Mouse (Mus musculus): ENCODE results near the gene Lrba.

The Lrba gene

DNA sequence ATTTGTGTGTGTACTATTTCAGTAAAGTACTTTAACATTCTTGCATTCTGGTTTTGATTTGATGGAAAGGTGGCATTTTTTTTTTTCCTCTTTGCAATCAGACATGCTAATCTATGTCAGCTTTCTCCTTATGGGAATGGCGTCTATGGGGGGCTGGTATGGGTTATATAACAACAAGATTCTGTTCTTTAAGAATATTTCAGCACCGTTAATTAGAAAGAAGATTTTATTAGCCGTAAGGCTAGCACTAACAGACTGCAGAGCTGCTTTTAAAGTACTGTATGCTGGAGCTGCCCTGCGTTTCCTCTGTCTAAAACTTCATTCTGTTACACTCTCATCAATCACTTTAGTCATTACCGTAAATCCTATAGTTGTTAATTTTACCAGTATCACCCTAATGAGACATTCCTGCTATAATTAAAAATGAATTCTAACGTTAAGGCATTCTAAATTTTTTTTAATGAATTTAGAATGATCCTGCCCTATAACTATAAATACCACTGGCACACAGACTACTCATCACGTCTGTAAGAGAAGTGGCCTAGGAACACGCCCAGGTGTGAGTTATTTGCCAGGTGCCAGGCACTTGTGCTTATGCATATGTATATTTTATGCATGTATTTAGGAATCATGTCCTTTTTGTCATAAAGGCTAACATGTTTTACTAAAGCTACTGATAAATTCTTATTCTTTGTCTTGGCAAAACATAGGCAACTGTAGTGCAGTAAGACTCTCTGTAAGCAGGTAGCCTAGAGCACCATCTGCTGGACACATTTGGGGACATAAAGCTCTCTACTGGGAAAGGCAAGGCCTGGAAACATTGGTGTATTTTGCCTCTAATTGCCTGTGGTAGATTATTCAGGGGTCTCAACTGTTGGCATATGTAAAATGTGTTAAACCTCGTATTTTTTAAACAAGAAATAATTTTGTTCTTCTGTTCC lies 536.9 kb downstream of the Lrba start:
- peak; percentile 74 for DNase-seq

DNA sequence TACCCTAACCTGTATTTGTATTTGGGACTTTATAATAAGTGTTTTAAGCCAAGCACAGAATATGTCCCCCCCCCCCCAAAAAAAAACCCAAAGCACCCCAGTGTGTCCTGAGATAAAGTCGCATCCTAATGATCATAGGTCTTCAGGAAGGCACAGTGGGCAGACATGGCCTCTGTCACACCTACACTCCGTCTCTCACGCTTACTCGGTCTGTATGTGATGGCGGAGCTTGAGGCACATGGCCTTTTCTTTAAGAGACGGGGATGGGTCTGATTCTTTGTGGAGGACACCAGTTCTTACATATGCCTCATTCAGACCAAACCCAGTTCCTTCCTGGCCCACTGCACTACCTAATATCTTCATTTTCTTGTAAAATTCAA lies 537.5 kb downstream of the Lrba start:
- no peak for DNase-seq

DNA sequence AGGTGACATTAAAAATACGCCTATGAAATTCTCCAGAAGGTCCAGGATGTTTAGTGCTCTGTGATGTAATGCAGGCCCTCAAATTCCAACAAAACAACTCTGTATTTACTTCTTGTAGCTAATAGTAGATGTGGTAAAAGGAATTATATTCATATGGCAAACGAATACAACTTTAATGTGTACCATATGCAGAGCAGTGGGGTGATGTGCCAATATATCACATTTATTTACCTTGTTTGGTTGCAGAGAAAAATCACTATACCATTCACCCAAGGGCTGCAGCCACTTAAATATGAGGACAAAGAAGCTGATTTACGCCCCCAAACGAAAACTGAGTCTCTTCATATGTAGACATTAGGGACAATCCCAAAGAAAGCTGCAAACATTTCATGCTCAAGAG lies 538.0 kb downstream of the Lrba start:
- no peak for DNase-seq

DNA sequence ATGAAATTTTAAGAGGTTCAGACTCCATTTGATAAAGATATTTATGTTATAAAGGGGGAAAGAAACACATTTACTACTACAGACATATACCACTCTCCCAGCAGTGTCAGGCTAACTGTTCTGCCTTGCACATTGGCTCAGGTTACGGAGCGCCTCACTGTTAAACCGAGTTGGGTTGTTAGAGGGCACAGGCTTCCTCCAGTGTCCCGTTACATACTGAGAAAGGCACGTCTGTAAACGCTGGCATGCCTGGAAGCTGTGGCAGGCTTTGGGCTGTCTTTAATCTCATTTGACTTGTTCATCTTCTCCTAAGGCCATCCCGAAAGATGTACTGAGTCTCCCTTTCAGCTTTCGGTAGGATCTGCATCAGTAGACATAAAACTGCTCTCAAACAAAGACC lies 544.1 kb downstream of the Lrba start:
- DNase-seq: no peak

DNA sequence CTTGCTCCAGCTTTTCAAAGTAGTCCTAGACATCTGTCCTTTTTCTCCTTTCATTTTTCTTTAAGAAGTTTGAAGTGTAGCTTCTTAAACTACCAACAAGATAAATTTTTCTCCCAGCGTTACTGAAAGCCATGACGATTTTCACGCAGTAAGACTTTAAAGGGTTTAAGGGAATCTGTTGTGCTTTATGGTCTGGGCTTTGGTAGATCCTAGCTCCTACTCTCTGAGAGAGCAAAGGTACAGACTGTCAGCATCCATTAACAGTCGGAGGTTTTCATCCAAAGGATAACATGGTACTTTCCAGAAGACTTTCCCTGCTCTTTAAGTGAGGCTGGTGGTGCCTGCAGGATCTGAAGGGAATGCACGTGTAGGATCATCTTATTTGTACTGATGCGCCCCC lies 544.5 kb downstream of the Lrba start:
- DNase-seq: no peak

DNA sequence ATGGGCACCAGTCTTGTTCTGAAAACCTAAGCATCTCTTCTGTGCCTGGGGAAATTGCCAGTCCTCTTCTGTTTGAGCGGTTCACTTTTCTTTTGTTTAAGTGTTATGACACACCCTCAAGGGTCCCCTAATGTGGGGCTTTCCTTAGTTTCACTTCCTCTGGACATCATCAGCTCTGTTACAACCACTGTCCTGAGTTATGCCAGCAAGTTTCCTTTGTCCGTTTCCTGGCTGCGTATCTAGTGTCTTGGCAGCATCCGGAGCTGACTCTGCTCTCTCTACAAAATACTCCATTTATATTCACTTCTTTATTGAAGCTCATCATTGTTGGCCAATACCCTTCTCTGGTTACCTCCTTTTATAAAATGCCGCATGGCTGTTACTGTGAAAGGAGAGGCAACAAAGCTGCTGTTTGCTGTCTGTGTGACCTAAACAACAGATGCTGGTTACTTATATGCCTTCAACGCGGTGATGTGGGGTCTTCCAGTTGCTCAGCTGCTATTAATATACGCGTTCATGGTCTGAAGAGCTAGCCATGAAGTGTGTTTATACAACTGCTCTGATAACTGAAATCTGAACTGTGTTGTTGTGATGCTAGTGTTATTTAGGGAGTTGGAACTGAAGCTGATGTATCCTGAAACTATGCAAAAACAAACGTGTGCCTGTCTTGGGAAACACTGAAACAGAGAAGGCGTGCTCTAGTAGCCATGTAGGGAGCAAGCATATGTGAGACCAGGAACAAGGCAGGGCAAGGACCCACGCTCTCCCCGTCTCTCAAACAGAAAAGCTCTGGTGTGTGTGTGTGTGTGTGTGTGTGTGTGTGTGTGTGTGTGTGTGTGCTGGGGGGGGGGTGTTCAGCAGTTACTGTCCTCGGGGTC lies 550.3 kb downstream of the Lrba start:
- DNase-seq: no peak

DNA sequence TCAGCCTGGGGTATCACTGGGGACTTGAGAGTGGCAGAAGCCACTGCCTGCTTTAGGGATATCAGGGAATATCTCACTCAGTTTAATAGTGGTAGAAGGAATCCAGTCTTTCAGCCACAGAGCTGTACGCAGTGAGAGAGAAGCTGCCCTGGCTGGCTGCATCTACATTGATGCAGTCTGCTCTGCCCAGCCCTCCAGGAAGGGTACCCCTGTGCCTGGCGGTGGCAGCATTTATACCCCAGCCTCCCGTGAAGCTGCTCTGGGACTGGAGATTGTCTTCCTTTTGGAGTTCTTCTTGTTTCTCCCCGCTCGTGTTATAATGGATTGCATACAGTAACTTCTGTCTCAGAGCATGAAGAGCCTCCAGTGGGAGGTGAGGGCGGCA lies 551.0 kb downstream of the Lrba start:
- DNase-seq: no peak

DNA sequence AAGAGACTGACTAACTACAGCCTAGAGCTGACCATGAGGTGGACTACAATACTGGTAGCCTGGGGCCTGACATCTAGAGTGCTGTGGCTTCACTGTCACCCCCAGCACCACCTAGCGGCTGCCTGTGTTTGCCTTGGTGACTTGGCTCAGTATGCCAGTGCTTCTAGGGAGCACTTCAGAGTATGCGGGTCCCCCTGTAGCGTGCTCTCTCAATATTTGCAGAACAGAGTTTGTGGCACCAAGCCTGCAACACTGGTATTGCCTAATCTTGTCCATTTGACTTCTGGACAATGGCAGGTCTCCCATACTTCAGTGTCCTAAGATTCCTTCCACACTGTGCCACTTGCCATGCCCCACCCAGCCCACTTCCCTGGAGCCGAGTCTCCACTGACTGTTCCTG lies 555.2 kb downstream of the Lrba start:
- DNase-seq: no peak

DNA sequence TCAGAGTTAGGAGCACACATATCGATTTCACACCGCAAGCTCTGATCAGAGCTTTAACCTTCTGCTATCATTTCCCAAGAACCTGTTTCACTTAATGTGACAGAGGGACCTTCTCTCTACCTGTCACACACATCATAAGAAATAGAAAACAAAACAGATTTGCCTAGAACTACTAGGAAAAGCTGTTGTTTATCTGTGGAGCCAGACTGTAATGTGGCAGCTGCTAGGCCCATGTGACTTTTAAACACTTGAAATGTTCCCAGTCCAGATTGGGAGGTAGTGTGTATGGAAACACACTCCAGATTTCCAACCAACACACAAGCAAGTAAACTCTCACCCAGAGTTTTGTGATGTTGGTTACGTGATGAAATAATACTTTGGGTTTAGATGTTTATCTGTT lies 559.6 kb downstream of the Lrba start:
- no peak for DNase-seq

DNA sequence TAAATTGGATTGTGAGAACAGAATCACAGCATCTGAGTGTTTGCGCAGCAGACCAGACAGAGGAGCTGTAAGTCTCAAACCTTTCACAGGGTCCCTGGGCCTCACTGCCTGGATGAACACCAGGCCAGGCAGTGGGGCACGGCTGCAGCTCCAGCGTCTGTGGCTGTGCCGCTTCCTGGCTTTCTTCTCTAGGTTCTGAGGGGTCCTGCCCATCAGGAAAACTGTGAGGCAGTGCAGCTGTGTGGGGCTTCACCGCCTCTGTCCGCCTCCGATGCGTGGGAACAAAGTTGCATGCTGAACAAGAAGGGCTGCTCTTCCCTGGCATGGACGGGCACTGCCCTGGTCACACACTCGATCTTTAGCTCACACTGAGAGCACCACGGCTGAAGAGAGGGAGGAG lies 560.5 kb downstream of the Lrba start:
- no peak for DNase-seq

DNA sequence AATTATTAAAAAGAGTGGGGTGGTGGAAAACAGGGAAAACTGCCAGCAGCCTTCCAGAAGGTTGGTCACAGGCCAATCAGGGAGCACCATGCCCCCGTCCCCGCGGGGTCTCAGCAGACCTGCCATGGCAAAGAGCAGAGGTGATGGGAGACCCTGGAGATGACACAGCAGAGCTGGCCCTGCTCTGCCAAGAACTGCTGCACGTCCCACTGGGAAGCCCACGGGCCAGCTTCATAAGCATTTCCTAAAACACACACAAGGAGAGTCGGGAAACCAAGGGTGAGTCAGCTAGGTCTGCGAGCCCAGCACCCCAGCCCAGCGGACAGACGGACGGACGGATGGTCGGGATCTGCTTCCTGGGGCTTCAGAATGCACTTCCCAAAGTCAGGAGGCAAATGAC lies 561.8 kb downstream of the Lrba start:
- peak; percentile 34 for DNase-seq

DNA sequence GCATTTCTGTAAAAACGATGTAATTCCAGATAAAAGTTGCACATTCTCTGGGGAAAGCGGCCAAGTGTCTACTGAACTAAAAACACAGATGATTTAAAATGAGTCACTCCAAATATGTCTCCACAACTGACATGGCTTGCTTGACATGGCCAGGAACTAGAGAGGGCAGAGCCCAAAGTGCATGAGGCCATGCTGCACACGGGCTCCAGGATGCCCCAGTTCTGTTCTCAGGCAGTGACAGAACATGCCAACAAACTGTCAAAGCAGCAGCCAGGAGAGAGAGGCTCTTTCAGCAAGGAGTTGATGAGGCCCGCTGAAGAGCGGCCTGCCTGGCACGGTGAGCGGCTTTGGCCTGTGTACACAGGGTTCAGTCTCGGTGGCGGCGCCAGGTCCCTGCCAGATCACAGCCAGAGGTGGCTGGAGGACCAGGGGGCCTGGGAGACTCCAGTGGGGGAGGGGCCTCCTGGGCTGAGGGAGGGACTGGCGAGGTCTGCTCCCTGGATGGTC lies 562.4 kb downstream of the Lrba start:
- DNase-seq: peak; percentile 86

DNA sequence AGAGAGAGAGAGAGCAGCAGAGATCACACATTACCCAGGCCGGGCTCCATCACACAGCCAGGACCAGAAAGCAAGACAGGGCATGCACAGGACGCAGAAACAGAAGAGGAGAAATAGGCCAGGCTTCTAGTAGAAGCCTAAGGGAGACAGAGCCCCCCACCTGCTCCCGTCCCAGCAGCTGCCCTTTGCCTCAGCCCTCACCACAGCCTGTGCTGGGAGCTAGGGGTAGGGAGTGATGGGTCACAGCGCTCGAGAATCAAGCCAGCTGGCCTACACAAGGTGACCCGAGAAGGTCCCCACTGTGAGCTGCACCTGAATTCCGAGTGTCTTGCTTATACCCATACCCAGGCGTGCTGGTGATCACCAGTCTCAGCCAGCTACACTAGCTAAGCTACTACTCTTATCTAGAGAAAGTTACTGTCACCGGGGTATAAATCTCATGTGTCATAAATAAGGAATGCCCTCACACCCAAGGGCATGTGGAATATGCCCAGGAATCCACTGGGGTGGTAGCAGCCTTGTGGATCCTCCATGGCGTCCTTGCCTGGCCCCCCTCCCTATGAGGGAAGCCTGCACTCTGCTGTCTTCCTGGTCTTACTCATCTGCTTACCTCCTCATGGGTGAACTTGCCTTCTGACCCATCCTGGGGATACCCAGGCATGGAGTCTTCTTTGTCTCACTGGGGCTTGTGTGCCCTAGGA lies 563.1 kb downstream of the Lrba start:
- peak; percentile 39 for DNase-seq

DNA sequence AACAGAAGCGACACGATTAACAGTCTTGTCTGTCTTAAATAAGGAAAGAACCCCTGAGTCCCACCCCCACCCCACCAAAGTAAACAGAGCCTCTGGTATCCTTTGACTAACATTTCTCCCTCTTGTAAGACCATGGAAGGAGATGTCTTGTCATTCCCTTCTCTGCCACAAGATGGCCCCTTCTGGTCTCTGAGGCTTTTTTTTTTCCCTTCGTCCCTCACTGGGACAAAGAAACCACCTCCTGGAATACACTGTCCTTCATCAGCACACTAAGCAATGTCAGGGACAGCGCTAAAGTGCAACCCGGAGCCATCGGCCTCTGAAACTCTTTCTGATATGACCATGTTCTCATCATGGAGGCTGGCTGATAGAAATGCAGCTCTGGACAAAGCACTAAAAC lies 564.2 kb downstream of the Lrba start:
- DNase-seq: peak; percentile 79

DNA sequence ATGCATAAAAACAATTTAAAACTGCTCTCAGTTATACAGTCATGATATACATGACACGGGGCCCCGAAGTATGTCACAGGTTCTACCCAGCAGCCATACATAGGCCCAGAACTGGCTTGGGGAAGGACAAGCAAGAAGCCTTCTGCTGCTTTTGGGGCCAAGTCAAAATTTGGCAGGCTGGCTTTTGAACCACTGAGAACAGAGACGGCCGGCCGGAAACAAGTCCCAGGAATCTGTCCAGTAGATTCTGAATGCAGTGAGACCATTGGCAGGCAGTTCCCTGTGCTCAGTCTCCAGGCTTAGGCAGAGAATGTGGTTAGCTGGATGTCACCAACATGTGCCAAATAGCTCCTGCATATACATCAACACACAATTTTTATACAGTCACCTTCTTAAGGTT lies 565.3 kb downstream of the Lrba start:
- DNase-seq: peak; percentile 80

DNA sequence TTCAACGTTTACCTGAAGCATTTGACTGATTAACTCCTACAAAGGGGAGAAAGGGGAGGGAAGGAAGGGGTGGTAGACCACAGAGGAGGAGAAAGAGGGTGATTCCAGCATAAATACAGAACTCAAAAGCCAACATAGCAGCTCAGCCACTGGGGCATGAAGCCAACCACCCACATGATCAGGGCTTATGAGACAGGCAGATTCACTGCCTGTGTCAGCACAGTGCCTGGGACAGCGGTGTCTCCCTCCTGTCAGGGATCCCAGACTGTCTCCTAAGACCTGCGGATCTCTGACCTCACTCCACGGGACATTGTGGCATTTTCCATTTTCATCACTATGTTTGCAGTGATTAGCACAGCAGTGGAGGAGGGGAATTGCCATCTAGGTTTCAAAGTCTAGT lies 568.8 kb downstream of the Lrba start:
- no peak for DNase-seq

DNA sequence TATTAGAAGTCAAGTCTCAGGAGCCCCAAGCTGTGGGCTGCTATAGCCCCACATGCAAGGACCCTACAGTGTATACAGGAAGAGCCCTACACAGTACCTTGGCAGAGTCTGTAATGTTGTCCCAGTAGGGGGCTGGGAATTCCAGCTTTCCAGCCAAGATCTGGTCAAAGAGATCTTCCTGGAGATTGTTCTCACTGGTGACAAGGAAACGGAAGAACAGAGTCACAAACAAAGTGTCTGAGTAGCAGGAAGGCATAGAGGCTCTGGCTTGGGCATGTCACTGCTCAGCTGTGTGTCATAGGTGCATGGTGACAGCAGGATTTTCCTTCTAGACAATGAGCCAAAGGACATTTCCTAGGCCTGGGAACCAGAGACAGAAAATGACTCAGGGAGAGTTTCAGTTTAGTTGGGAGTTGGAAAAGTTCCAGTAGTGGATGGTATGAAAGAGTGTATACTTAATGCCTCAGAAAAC lies 569.3 kb downstream of the Lrba start:
- no peak for DNase-seq

DNA sequence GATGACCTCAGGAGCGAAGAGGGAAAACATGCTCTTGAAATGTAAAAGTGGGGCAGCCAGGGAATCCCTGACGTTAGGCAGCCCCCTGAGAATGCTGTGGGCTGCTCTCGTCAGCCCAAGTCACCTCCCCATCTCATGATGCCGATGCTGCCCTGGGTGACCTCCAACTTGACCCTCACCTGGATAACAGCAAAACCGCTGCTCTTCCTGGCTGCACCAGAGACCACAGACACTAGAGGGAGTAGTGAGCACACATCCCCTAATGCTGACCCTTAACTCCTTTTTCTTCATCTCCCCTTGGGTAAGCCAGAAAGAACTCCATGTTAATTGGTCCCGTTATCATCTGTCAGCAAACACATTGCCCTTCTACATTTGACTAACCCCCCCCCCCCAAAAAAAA lies 572.2 kb downstream of the Lrba start:
- DNase-seq: no peak

DNA sequence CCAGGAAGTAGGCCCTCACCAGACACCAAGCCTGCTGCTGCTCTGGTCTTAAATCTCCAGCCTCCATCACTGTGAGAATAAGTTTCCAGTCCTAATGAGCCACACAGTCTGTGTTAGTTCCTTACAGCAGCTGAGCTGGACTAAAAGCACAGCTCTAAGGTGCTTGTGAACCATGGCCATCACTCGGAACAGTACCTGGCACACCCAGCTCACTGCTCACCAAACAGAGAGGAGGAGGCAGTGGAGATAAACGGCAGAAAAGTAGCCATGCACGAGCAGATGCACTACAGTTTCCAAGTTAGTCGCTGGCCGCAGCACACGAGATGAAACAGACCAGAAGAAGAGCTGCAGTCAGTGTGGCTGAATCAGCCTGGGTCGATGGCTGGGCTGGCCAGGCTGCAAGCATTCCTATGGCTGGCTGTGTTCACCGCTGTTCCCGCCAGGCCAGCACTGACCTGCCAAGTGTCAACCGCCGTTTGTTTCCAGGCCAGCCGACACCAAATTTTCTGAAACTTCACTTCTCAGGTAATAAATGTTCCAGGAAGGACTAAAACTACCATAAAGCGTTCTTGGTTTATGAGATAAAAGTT lies 573.5 kb downstream of the Lrba start:
- no peak for DNase-seq

DNA sequence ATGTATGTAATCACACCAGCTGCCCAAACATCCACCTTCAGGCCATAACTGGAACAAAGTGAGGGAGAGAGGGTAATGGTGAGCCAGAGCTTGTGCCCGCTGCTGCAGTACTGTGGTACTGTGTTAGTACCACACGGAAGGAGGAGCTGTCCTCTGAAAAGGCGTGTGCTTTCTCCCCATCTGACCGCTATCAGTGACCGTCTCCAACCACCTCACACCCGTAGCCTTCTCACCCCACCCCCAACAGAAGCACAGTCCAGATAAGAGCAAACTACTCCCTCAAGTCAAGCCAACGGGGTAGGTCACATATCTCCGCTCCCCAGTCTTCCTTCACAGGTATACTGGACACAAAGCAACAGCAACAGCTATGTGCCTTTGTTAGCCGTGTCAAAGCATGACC lies 574.6 kb downstream of the Lrba start:
- no peak for DNase-seq

DNA sequence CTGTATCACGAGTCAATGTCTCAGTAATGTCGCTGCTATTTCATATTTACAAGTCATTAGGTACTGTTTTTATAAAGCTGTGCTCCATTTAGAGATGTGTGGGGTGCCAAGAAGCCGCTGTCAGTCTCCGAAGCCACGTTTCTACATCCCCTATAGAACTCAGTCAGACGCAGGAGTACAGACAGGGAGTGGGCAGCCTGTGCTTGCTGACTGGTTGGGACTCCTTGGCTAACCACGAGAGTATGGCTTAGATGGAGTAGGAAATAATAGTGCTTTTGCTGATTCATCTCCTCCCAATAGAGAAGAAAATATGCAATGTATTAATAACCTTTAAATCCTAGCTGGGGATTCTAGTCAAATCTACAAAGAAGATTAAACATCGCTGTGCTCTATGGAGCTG lies 576.4 kb downstream of the Lrba start:
- no peak for DNase-seq

DNA sequence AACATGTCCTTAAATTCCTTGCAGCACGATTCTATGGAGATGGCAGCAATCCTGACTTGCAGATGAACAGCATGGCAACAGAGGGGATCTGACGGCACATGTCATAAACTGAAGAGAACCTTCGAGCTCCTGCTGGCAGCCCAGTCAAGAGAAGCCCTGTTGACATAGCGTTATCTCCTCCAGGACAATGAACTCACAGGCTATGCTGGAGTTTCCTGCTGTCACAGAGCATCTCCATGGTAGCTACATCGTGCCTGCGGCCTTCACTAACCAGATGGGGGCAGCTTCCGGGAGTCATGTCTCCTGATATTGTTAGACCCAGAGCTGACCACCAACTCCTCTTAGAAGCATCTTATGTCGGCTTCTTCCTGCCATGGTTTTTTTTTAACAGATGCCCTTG lies 578.3 kb downstream of the Lrba start:
- no peak for DNase-seq

DNA sequence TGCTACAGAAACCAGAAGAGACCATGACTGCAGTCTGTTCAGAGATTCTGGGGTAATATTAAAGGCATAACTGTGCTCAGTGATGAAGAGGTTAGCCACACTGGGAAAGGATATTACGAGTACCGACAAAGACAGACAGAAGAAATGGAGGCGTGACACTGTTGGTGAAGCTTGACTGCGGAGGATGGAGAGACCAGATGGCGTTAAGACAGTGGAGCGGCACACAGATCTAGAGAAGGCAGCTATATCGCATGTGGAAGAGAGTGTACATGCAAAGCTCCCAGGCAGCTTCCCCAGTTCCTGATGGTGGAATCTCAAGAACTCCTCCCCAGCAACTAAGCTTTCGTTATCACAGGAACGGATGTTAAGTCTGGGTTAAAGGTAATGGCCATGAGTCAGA lies 579.8 kb downstream of the Lrba start:
- DNase-seq: no peak

All from cerebellum, adult 9-10 months (tissue).